Mouse (Mus musculus) frontal cortex, postnatal 25 days (tissue): ENCODE measurements around the gene Fancg.
A peak's percentile ranks its signal among the peaks of the same experiment; 100 is the strongest.
"Not testable (repeated sequence)": the region's sequence is repeated elsewhere in the genome, so short reads cannot be mapped to it uniquely, and the experiment has no call there.

Source experiments
- DNase-seq, 2 experiments: peaks; one replicate each; pipeline ENCODE4 v3.0.0; 2022; ENCODE audit warnings: low spot score in 2 of 2

Gene Fancg

DNA sequence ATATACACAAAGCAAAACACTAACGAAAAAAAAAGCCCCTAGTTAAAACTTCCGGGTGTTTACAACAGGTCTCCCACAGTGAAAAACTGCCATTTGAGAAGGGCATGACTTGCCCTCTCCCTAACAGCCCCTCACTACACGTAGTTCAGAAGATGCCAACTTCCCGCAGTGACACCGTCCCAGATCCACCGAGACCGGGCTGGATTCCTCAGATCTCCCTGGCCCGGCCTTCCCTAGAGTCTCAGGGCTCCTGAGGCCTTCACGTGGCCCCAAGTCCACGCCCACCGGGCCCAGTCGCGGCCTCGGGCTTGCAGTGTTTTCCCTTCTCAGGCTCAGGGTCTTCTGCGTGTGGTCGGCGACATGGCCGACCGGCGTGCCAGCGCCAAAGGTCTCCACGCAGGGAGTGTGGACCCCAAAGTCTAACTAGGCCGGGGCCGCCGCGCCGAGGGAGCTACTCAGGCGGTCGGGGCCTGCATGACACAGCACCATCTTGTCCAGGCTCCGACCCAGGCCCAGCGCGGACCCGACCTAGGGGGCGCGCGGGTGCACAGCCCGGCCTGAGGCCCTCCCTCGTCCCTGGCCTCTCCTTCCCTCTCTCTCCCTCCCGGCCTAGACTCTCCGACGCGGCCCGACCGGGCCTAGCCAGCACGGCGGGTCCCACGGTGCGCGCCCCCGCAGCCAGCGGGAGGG is 10.7 kb downstream of the Fancg start:
- DNase-seq = peak; percentile 39 to 44

DNA sequence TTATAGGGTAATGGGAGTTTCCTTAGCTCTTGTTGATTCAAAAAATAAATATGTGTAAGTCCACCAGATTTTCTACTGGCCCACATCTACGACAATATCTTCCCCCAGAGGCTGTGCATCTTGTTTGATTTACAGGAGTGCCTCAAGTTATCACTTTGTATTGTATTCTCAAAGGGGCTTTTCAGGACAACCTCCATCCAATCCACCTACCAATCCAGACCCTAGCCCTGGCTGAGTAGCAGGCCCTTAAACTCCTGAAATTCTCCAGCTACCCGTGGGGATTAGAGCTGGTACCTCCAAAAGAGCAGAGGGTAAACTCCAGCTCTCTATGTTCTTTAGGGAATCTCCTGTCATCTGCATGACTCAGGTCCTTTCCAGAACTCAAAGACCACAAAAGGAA is 12.3 kb downstream of the Fancg start:
- DNase-seq = no peak

DNA sequence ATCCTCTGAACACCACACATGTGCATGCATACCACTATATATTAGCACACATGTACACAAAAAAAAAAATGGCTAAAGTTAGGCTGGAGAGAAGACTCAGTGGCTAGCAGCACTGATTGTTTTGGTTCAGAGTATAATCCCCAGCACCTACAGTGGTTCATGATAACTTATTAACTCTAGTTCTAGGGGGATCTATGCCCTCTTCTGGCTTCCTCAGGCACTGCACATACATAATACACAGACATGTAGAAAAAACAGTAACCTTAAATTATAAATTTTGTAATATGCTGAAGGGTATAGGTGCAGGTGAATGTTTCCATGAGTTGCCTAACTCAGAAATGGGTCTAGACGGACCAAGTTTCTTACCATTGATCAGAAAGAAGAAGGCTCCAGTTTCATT is 22.0 kb downstream of the Fancg start:
- no peak for DNase-seq

DNA sequence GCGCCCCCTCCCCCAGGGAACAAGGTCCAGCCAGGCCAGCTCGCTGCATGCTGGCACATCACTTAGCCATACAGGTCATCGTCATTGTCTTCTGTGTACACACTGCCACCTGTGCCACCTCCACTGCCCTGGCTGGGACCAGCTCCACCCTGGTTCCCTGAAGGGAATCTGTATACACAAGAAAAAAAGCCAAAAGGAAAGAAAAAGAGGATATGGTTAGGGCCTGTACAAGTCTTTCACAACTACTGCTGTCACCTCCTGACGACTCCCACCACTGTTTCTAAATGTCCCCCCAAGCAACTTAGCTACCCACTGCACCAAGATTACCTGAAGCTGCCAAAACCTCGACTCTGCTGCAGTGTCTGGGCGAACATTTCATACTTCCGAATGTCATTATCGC is 29.8 kb downstream of the Fancg start:
- not testable (repeated sequence) for DNase-seq

DNA sequence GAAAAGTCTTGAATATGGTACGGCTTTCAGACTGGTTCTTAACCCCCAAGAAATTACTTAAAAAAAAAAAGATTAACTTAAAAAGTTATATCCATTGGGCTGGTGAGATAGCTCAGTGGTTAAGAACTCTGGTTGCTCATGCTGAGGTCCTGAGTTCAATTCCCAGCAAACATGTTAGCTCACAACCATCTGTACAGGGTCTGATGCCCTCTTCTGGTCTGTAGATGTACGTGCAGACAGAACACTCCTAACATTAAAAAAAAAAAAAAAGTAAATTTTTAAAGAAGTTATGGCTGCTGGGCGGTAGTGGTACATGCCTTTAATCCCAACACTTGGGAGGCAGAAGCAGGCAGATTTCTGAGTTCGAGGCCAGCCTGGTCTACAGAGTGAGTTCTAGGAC is 32.2 kb downstream of the Fancg start:
- no peak for DNase-seq

DNA sequence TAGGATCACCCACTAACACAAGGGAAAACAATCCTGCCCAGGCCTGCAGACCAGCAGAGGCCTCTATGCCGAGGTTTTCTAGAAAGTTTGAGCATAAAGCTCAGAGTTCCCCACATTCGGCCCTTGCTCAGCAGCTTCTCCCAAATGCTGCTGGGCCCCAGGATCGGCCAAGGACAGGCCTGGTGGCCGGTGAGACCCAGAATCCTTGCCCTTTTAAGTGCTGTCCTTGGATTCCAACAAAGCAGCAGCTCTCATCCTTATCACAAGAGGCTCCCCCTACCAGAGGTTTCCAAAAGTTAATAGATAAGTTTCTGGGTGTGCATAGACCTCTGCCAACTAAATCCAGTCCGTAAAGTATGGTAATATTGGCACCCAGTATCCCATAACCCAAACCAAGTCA is 36.4 kb downstream of the Fancg start:
- DNase-seq = no peak

DNA sequence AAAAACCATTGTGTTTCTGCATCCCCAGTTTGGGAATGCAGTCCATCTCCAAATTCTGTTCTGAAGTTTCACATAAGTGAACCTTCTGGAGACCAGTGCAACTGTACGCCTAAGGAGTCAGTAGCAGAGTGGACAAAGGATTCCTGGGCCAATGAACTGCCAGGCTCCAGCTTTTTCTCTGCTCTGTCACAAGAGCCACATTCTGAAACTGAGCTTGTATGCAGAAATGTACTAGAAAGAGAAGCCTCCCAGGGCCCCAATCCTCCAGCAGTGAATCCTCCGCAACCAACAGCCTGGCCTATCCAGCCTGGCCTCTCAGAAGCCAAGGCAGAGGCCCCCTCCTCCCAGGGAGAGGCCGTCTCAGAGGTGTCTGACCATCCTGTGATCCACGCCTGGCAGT is 37.4 kb downstream of the Fancg start:
- DNase-seq = no peak

DNA sequence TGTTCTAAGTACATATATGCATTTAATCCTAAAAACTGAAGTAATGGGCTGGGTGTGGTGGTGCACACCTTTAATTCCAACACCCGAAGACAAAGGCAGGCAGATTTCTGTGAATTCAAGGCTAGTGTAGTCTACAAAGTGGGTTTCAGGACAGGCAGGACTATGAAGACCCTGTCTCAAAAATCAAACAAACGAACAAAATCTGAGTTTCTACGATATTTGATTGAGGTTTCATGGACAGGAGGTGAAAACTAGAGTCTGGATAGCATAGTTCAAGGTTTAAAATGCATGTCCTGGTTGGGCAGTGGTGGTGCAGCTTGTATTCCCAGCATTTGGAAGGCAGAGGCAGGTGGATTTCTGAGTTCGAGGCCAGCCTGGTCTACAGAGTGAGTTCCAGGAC is 41.0 kb downstream of the Fancg start, which contains the start of gene 1700022I11Rik:
TSS of gene 1700022I11Rik (plus strand) at position 301 of the 400 bp plus-strand sequence.
- no peak for DNase-seq

DNA sequence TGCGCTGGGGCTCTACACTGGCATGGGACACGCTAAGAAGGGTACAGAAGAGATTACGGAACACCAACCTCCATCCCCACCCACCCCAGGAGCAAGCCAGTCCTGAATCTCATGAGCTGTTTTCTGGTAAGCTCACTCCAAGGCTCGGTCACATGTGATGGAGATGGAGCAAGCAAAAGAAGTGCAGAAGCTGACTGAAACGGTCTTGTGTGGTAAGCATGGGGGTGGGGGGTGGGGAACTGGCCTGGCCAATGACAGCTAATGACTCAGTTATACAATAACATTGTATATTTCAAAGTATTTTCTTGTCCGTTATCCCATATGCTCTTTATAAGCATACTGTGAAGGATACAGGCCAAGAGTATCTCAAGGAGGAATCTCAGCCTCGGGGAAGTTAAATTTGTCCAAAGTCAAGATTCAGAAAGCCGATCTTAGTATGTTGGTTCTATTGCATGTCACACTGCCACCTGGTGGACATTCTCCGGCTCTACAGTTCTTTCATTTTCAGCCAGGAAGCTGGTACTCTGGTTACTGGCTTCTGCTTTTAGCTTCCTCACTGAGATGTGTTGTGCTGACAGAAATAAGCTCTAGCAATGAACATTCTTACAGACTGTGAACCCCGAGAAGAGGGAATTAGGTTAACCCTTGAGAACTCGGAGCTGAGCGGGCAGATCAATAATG is 45.1 kb downstream of the Fancg start:
- peak in 1 of 2 experiments; percentile 40 for DNase-seq

DNA sequence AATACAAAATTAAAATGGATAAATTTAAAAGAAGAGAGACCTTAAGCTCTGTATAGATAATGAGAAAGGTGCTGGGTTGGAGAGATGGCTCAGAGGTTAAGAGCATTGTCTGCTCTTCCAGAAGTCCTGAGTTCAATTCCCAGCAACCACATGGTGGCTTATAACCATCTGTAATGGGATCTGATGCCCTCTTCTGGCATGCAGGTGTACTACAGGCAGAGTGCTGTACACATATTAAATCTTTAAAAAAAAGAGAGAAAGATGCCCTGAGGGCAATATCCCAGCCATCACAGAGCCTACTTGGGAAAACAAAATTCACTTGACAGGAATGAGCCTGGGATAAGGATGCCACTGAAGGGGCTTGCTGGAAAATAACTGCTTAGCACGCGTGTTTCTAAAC is 46.8 kb downstream of the Fancg start:
- DNase-seq = no peak

DNA sequence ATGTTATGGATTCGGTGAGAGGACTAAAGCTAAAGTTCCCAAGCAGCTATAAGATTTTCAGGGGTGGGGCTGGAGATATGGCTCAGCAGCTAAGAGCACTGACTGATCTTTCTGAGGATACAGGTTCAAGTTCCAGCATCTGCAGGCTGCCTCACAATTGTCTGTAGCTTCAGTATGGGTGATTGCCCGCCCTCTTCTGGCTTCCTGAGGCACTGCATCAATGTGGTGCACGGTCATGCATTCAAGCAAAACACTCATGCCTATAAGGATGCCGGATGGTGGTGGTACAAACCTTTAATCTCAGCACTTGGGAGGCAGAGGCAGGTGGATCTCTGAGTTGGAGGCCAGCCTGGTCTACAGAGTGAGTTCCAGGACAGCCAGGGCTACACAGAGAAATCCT is 48.7 kb downstream of the Fancg start:
- peak in 1 of 2 experiments; percentile 47 for DNase-seq

DNA sequence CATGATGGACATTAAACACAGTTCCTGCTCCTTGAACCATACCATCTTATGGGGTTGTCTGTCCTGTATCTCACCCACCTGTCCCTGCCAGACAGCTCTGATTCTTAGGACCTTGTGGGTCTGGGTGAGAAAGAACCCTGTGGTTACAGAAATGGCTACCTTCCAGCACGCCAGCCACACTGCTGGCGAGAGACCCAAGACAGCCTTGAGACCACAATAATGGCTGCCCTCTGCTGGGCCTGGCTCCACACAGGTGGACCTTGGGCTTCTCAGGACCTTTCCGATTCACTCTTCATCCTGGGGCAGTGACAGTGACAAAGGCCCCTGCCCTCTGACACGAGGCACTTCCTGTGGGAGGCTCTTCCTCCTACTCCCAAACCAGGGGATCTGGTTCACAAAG is 50.9 kb downstream of the Fancg start:
- DNase-seq = no peak

DNA sequence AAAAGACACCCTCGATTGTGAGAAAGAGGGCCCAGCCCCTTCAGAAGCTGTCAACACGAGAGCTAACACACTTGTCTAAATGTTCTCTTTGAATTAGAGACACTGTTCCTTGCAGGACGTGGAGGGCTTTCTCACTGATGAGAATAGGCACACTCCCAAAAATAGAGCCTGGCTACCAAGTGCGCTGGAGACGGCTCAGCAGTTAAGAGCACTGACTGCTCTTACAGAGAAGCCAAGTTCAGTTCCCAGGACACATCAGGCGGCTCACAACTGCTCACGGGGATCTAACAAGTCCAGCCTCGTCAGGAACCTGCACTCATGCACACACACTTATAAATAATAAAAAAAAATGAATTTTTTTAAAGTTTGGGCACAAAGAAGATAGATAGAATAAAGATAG is 51.4 kb downstream of the Fancg start:
- DNase-seq = no peak

DNA sequence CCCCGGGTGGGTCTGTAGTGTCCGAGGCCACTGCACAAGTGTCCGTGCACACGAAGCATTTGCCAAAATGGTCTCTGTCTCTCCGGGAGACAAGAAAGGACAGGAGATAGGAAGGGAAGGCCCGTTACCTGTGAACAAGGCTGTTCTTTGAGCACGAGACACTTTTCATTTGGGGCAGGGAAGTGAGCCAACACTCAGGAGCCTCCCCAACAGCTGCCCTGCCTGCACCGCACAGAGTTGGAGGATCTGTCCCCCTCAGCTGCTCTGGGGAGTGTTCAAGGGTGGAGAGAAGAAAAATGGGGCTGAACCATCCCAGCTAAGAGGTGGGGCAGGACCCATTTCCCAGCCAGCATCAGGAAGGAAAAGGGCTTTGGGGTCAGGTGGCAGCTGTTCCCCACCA is 52.3 kb downstream of the Fancg start:
- no peak for DNase-seq

DNA sequence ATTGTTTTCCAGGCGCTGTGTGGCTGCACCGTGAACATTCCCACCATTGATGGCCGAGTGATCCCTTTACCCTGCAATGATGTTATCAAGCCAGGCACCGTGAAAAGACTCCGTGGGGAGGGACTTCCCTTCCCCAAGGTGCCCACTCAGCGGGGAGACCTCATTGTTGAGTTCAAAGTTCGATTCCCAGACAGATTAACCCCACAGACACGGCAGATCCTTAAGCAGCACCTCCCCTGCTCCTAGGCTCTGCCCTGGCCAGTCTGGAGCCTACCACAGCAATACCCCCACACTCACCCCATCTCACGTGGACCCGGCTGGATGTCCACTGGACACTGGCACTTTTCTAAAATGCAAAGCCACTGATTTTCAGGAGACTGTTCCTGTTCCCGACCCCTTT is 53.0 kb downstream of the Fancg start:
- DNase-seq = no peak

DNA sequence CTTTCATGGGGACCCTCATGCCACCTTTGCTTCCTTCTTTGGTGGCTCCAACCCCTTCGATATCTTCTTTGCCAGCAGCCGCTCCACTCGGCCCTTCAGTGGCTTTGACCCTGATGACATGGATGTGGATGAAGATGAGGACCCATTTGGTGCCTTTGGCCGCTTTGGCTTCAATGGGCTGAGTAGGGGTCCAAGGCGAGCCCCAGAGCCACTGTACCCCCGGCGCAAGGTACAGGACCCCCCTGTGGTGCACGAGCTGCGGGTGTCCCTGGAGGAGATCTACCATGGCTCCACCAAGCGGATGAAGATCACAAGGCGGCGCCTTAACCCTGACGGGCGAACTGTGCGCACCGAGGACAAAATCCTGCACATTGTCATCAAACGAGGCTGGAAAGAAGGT is 53.7 kb downstream of the Fancg start:
- no peak for DNase-seq

DNA sequence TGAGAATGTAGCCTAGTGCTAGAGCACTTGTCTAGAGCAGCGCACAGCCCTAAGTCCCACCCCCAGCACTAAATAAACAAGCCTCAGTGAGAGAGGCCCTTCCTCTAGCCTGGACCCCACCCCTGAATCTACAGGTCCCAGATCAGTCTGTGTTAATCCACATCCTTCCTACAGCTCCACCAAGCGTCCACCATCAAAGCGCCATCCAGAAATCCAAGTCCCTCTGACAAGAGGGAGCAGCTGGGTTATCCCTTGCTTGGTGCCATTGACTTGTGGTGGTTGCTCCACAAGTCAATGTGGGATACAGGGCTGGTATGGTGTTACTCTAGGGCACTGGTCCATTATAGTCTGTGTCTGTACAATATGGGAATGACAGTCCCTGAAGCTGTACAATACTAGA is 55.1 kb downstream of the Fancg start:
- no peak for DNase-seq

DNA sequence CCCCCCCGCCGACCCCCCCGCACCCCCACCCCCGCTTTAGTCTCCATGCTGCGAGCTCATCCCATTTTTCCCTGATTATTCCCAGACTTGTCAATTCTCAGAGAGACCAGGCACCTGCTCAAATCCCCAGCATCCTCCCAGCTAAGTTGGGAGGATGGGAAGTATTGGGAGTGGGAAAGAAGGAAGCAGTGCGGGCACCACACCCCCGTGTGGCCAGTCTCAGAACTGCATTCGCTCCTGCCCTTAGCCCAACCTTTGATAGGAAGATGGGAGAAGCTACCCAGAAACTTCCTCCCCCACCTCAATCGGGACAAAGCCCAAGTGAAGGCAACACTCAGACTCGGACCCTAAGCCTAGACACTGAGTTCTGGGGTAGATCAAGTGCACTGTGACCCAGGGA is 56.0 kb downstream of the Fancg start:
- DNase-seq = peak; percentile 77 to 81

DNA sequence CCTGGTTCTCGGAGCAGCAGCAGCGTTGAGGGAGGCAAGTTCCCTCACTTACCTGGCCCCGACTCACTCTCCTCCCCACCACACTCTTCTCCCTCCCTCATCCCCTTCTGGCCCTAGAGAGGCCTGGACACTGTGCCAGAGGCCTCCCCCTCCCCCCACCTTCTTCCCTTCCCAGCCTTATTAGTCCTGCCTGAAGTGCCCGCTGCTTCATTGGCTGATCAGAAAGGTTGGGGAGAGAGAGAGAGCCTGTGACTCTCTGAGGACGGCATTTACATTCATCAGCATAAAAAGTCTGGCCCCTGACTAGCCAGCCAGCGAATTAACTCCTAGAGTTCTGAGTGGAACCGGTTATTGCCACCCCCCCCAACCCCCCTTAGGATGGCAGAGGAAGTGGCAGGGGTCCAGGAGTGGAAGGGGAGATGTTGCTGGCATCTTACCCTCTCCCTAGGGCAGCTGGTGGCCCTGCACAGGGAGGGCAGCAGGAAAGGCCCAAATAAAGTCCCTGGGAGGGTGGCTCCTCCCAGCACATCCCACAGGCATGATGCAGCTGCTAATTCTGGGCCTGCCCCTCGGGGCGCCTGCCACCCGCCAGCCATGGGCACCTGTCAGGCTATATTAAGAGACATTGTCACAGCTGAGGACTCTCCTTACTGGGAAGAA is 56.7 kb downstream of the Fancg start:
- DNase-seq = no peak

DNA sequence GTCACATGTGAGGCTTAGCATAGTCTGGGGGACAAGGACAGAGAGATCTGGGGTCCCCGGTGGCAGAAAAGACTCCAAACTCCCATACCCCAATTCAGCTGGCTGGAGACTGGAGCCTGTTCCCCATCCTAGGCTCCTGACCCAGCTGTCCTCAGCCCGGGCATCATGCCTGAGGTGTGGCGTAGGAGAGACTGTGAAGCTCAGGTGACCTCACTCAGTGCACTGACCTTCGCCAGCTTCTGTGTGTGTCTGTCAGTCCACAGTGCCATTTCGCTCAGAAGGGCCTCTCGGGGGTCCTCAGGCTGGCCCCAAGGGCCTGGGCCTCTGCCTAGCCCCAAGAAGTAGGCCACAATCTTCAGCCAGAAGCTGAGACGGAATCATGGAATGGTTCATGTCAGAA is 57.7 kb downstream of the Fancg start:
- DNase-seq = no peak
